9 mouse cellular contexts compared by ENCODE assay signal in genomic region chr1:184827175-184827701, GRCm38 (mm10). TPM values are rescaled to one million over a fixed set of nuclear protein-coding genes. Genes with fewer than 3 reads are reported as not detected.
DNase-seq lines count a peak whose midpoint lies in the region; ATAC-seq and TF ChIP-seq lines count a peak whose summit lies in the region.
"Had no signal": no experiment of that assay in that cellular context is flagged by ENCODE, and none has a peak within 500 bp of the region (broad histone marks: within the 10 kb centered on the region; RNA-seq: fewer than 3 reads in every experiment).

No protein-coding gene starts in this region.

- peaks cover 4% of the 10 kb centered on the region; the same call in 1 of the 2 replicates for H3K27me3 ChIP-seq in embryonic facial prominence, embryonic 10.5 days (replicated peaks; ENCODE audit: low read depth, poor library complexity, severe bottlenecking)
- no peaks in the 10 kb centered on the region for H3K27me3 ChIP-seq in intestine, embryonic 16.5 days (replicated peaks; ENCODE audit: control insufficient read depth, insufficient read depth, low read length)
- no peaks in the 10 kb centered on the region for H3K27me3 ChIP-seq in liver, postnatal 0 days (ENCODE audit: insufficient read depth, low read length)

- ATAC-seq in intestine, embryonic 16.5 days = peak; percentile 76
- peak; percentile 60 for ATAC-seq in liver, postnatal 0 days

- peak overlapping the region; percentile 33 for H3K4me3 ChIP-seq in embryonic facial prominence, embryonic 10.5 days
- H3K4me3 ChIP-seq in intestine, embryonic 16.5 days (ENCODE audit: low read length) = peak overlapping the region; percentile 27
- peak overlapping the region; percentile 3; the same call in 1 of the 2 replicates for H3K4me3 ChIP-seq in liver, postnatal 0 days (ENCODE audit: low read depth, low read length)
- H3K4me3 ChIP-seq: myocyte had no signal

- 30% methylated on average over 23 of the region's 23 CpGs for WGBS in embryonic facial prominence, embryonic 10.5 days
- WGBS in intestine, embryonic 16.5 days = 26% methylated on average over 23 of the region's 23 CpGs
- WGBS in liver, postnatal 0 days (ENCODE audit: insufficient replicate concordance) = 66% methylated on average over 23 of the region's 23 CpGs

- TF ChIP-seq EP300 in liver, postnatal 0 days (IDR thresholded peaks at IDR 0.05; ENCODE audit: low read depth) = peak; percentile 84; the same call in 1 of the 2 replicates

- peaks cover 27% of the 10 kb centered on the region for H3K36me3 ChIP-seq in embryonic facial prominence, embryonic 10.5 days (replicated peaks)
- H3K36me3 ChIP-seq in intestine, embryonic 16.5 days (ENCODE audit: control insufficient read depth, insufficient read depth, low read length) = peaks cover 20% of the 10 kb centered on the region
- H3K36me3 ChIP-seq in liver, postnatal 0 days (replicated peaks; ENCODE audit: insufficient read depth, low read length) = peaks cover 34% of the 10 kb centered on the region

- H3K9ac ChIP-seq in intestine, embryonic 16.5 days (ENCODE audit: low read depth, low read length) = peak overlapping the region; percentile 62
- peak overlapping the region; percentile 54 for H3K9ac ChIP-seq in liver, postnatal 0 days (replicated peaks)

- H3K4me1 ChIP-seq in embryonic facial prominence, embryonic 10.5 days = peaks cover 24% of the 10 kb centered on the region
- H3K4me1 ChIP-seq in intestine, embryonic 16.5 days (ENCODE audit: control insufficient read depth, insufficient read depth, low read length) = peaks cover 29% of the 10 kb centered on the region
- peaks cover 8% of the 10 kb centered on the region for H3K4me1 ChIP-seq in liver, postnatal 0 days (ENCODE audit: insufficient read depth)

- no peak for TF ChIP-seq CTCF in liver, postnatal 0 days (IDR thresholded peaks at IDR 0.05; ENCODE audit: low read depth)

- peak; percentile 21 for DNase-seq in embryo, embryonic 10.5 days (ENCODE audit: low spot score)
- DNase-seq in embryo, embryonic 10 days (ENCODE audit: low spot score) = no peak
- no peak for DNase-seq in embryonic facial prominence, embryonic 10.5 days (ENCODE audit: low spot score)
- DNase-seq in liver, postnatal 0 days = peak; percentile 65
- no peak for DNase-seq in frontal cortex, postnatal 14 days (ENCODE audit: low spot score in 2 of 2)
- no peak for DNase-seq in cerebellum, postnatal 4 days (ENCODE audit: low spot score in 2 of 2)
- DNase-seq in cerebellum, adult 9-11 months = no peak

- H3K27ac ChIP-seq in embryonic facial prominence, embryonic 10.5 days (replicated peaks) = no peak overlapping the region
- peak overlapping the region; percentile 92 for H3K27ac ChIP-seq in intestine, embryonic 16.5 days (ENCODE audit: low read length)
- H3K27ac ChIP-seq in liver, postnatal 0 days (ENCODE audit: low read depth) = peak overlapping the region; percentile 96

- peak overlapping the region; percentile 48 for H3K4me2 ChIP-seq in intestine, embryonic 16.5 days (ENCODE audit: low read depth, low read length)
- peak overlapping the region; percentile 48 for H3K4me2 ChIP-seq in liver, postnatal 0 days (ENCODE audit: low read depth, low read length)

- H3K9me3 ChIP-seq in embryonic facial prominence, embryonic 10.5 days = no peaks in the 10 kb centered on the region
- no peaks in the 10 kb centered on the region for H3K9me3 ChIP-seq in intestine, embryonic 16.5 days (ENCODE audit: control insufficient read depth, low read length)
- no peaks in the 10 kb centered on the region for H3K9me3 ChIP-seq in liver, postnatal 0 days (ENCODE audit: low read length)

RNA-seq across cellular contexts. Expression of gene Marc1, which starts 16.1 kb away (rescaled TPM):
- 0.07 TPM in 1 of 2 replicates, not detected in the other for polyA plus RNA-seq in embryonic facial prominence, embryonic 10.5 days (2016; fragmentation: Nextera tagmentation; extraction: Ambion mirVana)
- 1.1 and 1.5 TPM in 2 replicates for polyA plus RNA-seq in intestine, embryonic 16.5 days (2015; fragmentation: Nextera tagmentation; extraction: Ambion mirVana)
- polyA plus RNA-seq in liver, postnatal 0 days (2015; fragmentation: Nextera tagmentation; extraction: Ambion mirVana) = 204 and 234 TPM in 2 replicates
- polyA plus RNA-seq: myocyte had no signal

RNA-seq across cellular contexts. Expression of gene Marc2, which starts 19.0 kb away (rescaled TPM):
- polyA plus RNA-seq in embryonic facial prominence, embryonic 10.5 days (2016; fragmentation: Nextera tagmentation; extraction: Ambion mirVana) = 78.9 and 82.0 TPM in 2 replicates
- 404 and 475 TPM in 2 replicates for polyA plus RNA-seq in intestine, embryonic 16.5 days (2015; fragmentation: Nextera tagmentation; extraction: Ambion mirVana)
- 608 and 698 TPM in 2 replicates for polyA plus RNA-seq in liver, postnatal 0 days (2015; fragmentation: Nextera tagmentation; extraction: Ambion mirVana)

RNA-seq across cellular contexts. Expression of gene C130074G19Rik, which starts 55.8 kb away (rescaled TPM):
- polyA plus RNA-seq in embryonic facial prominence, embryonic 10.5 days (2016; fragmentation: Nextera tagmentation; extraction: Ambion mirVana) = 0.49 and 0.64 TPM in 2 replicates
- 1.8 and 2.0 TPM in 2 replicates for polyA plus RNA-seq in intestine, embryonic 16.5 days (2015; fragmentation: Nextera tagmentation; extraction: Ambion mirVana)
- polyA plus RNA-seq in liver, postnatal 0 days (2015; fragmentation: Nextera tagmentation; extraction: Ambion mirVana) = 5.6 and 6.5 TPM in 2 replicates

Comparison
In these comparisons a context has a peak if more than half of its experiments do, and no peak if none do; other contexts are left out.
1. DNase-seq: peak in embryo, embryonic 10.5 days (single experiment) and liver, postnatal 0 days (single experiment); none in embryo, embryonic 10 days (single experiment), embryonic facial prominence, embryonic 10.5 days (single experiment), frontal cortex, postnatal 14 days (0 of 2), cerebellum, postnatal 4 days (0 of 2) and cerebellum, adult 9-11 months (single experiment).
2. RNA of gene Marc1, which starts 16.1 kb away (polyA plus RNA-seq): 204 to 234 TPM in liver, postnatal 0 days; 1.1 to 1.5 TPM in intestine, embryonic 16.5 days and 0.07 TPM in embryonic facial prominence, embryonic 10.5 days; every median in the first group is over 10 times any median in the second.
3. Peak in every context shown above with its lines, with median percentiles within 50 percentile points of each other: H3K4me3 ChIP-seq.